Mouse (Mus musculus) frontal cortex, postnatal 14 days (tissue): ENCODE measurements at regions not wholly inside any gene's neighbourhood (a gene's known extent, or its start where the extent isn't known, plus 50 kb on each side); places are given as distances from the start of the nearest gene placed in this dataset.
"Not testable (repeated sequence)": the region's sequence is repeated elsewhere in the genome, so short reads cannot be mapped to it uniquely, and the experiment has no call there.

Experiments
- DNase-seq, 2 experiments: peaks; one replicate each; pipeline ENCODE4 v3.0.0; 2022; ENCODE audit warnings: low spot score in 2 of 2

- not testable (repeated sequence) for DNase-seq
These were observed 971.2 kb downstream of the Agbl1 start for GRCm38 (mm10) chr7:77200903-77201302.

GRCm38 (mm10) chr7:77205604-77206003 is 975.9 kb downstream of the Agbl1 start:
- DNase-seq: no peak

GRCm38 (mm10) chr7:77249391-77249790 is 1019.7 kb downstream of the Agbl1 start:
- no peak for DNase-seq

- DNase-seq: no peak
These were observed 1058.0 kb downstream of the Agbl1 start for GRCm38 (mm10) chr7:77287657-77288056.

GRCm38 (mm10) chr7:77294984-77295642 is 1065.4 kb downstream of the Agbl1 start:
- no peak for DNase-seq

- DNase-seq: no peak
These were observed 1073.5 kb downstream of the Agbl1 start for GRCm38 (mm10) chr7:77303227-77303626.

- DNase-seq: no peak
These were observed 1074.2 kb downstream of the Agbl1 start for GRCm38 (mm10) chr7:77303935-77304334.

GRCm38 (mm10) chr7:77305471-77305870 is 1075.8 kb downstream of the Agbl1 start:
- no peak for DNase-seq

GRCm38 (mm10) chr7:77311661-77312060 is 1082.0 kb downstream of the Agbl1 start:
- DNase-seq: no peak

- DNase-seq: no peak
These were observed 1095.5 kb downstream of the Agbl1 start for GRCm38 (mm10) chr7:77325140-77325539.

GRCm38 (mm10) chr7:77326836-77327235 is 1097.1 kb downstream of the Agbl1 start:
- DNase-seq: no peak

GRCm38 (mm10) chr7:77327516-77327915 is 1097.8 kb downstream of the Agbl1 start:
- DNase-seq: no peak

GRCm38 (mm10) chr7:77338630-77339029 is 1108.9 kb downstream of the Agbl1 start:
- DNase-seq: peak in 1 of 2 experiments; percentile 2
